Mouse (Mus musculus): ENCODE data around the gene Olfr735.

The Olfr735 gene

DNA sequence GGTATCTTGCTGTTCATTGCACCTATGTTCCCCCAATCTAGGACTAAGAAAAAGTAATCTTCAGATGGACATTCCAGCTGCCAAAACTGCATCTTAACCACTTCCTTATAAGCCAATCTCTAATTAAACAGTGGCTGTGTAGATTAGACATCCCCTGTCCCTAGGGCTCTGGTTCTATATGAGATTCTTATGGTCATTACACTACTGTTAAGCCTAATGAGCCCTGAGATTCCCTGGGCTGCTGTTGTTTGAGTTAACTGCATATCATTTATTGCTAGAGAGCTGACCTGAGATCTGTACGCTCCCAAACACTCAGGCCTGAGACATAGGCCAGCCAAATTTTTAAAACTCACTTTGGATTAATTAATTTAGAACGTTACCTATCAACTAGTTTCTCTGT lies at the start of gene Olfr735:
Olfr735 (minus strand) TSS at position 77 of the 400 bp plus-strand sequence.
- DNase-seq (ENCODE audit: low read depth, low spot score): no peak

DNA sequence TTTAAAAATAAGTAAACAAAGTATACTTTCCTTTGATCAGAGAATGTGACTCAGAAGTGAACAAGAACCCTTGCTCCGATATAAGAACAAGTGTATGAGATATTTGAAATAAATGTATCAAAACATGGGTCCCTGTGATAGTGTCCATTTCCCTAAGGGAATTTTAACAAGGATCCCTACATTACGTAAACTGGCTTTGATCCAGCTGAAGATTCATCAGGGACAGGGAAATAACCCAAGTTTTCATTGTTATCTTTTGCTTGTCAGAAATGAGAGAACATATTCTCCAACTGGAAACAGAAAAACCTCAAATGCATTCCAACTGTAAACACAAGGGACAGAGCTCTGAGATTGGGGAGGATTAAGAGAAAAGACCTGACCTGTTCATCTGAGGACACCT lies 32.2 kb upstream of the Olfr735 start, which contains the start of gene Olfr736:
Olfr736 (plus strand) TSS at position 301 of the 400 bp plus-strand sequence.
- no peak for DNase-seq (ENCODE audit: low read depth, low spot score)

DNA sequence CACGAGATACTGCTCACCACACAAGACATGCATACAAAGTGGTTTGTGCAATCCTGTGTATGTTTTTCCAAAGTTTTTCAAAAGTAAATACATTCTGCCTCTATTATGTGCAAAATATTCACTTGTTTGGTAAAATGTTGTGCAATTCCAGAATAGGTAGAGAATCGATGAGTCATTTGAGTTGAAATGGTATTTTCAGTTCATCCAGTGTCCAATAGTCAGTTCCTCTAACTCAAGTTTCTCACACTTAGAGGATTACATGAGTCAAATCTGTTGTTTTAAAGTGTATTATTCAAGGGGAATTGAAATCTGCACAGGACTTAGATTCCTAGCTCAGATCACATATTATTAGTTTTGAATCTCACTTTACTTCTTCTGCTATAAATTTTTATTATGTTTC lies 14.9 kb upstream of the Olfr735 start:
- no peak for DNase-seq (ENCODE audit: low read depth, low spot score)

DNA sequence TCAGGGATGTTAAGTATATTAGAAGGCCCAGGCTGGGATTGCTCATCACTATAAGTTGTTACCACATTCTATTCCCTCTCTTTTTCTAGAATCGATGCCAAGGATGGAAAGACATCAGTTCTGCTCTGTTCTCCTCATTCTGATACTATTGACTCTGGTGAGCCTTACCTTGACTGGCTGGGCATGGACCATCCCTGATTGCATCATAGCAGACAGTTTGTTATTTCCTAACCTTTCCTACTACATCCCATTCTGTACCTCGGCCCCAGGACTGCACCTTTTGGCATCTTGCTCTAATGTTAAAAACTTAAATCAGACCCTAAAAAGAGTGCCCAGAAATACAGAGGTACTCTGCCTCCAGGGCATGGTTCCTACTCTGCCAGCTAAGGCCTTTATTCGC lies 11.8 kb upstream of the Olfr735 start:
- DNase-seq (ENCODE audit: low read depth, low spot score): no peak

DNA sequence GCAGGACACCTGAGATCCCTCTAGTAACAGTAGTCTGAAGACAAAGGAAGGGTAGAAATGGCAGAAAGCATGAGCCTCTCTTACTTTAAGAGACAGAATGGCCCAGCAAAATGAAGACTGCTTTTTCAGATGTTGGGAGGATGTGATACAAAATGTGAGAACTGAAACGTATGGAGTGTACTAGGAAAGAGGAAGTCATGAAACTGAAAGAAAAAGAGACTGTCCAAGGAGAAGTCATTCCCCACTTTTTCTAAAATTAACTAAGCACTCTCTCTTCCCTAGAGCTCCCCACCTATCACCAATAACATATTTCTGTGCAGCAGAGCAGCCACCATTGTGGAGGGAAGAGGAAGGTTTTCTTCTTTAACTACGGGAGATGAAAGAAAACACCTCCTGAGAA lies 8.9 kb upstream of the Olfr735 start, which contains the start of gene Tlr11:
Tlr11 (plus strand) TSS at position 322 of the 400 bp plus-strand sequence.
- no peak for DNase-seq (ENCODE audit: low read depth, low spot score)

DNA sequence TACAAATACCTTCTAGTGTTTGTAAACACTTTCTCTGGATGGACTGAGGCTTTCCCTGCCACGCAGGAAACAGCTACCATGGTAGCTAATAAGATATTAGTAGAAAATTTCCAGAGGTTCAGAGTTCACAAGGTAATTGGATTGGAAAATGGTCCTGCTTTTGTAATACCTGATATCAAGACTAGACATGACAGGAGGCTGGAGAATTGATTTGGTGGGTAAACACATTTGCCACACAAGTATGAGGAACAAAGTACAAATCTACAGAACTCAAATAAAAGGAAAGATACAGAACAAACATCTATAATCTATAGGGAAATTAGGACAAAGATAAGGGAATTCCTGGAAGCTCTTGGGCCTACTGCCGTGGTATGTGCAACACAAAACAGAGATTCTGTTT lies 8.1 kb upstream of the Olfr735 start:
- DNase-seq (ENCODE audit: low read depth, low spot score): no peak

DNA sequence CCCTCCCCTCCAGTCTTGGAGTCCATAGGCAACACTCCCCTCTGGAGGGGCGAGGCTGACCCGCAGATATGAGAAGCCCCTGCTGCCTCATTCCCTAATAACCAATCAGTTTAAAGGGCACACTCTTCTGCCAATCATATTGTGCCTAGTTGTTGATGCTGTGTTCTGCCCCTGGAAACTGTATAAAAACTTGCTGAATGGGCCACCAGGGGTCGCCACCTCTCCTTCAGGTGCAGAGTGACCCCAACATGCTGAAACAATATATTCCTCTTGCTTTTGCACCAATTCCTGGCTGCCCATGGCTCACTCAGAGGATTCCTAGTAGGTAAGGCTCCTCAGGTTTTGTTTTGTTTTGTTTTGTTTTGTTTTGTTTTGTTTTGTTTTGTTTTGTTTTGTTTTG lies 3.8 kb upstream of the Olfr735 start:
- peak; percentile 22 for DNase-seq (ENCODE audit: low read depth, low spot score)

DNA sequence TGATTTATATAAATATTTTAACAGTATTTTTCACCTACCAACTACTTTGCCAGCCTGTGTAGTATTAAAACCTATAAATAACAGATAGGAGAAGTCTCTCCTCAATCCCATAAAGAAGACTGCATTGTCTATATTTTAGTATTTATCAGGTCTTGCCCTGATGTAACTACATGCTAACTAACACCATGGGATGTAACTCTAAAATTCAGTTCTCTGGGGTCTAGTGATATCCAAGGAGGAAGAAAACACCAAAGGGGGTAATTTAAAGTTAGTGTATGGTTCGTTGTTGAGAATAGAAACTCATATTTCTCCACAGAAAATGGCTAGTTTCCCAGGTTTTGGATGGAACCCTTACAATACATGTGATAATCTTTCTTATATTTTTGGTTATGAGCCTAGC lies 22.0 kb downstream of the Olfr735 start, which contains the start of gene Olfr734:
Olfr734 (minus strand) TSS at position 101 of the 400 bp plus-strand sequence.
- no peak for DNase-seq (ENCODE audit: low read depth, low spot score)

DNA sequence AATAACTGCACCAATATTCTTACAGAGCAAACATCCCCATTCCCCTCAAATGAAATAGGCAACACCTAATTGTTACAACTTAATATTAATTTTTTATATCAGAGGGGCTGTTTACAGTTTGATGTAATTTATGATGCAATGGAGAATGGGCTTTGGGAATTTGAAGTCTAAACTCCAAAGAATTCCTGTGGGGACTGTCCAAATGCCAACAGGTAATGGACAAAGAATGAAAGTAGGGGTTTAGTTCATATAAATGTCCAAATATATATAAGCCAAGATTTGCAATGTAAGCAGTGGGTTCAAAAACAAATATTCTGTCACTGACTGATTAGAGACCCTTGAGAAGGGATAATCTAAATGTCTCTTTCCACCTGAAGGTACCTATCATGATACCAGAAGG lies 47.2 kb downstream of the Olfr735 start, which contains the start of gene Olfr733:
Olfr733 (minus strand) TSS at position 101 of the 400 bp plus-strand sequence.
- no peak for DNase-seq (ENCODE audit: low read depth, low spot score)

Measured in mesoderm, embryonic 11.5 days (tissue).